Mouse (Mus musculus) brain, embryonic 18.5 days (tissue): ENCODE results near the gene Zfp39.
A peak's percentile ranks its signal among the peaks of the same experiment; 100 is the strongest.

Experiments used
- DNase-seq: peaks from one replicate; pipeline ENCODE4 v3.0.0-alpha.2; 2012; ENCODE audit warnings: low read depth, low spot score

Gene Zfp39

DNA sequence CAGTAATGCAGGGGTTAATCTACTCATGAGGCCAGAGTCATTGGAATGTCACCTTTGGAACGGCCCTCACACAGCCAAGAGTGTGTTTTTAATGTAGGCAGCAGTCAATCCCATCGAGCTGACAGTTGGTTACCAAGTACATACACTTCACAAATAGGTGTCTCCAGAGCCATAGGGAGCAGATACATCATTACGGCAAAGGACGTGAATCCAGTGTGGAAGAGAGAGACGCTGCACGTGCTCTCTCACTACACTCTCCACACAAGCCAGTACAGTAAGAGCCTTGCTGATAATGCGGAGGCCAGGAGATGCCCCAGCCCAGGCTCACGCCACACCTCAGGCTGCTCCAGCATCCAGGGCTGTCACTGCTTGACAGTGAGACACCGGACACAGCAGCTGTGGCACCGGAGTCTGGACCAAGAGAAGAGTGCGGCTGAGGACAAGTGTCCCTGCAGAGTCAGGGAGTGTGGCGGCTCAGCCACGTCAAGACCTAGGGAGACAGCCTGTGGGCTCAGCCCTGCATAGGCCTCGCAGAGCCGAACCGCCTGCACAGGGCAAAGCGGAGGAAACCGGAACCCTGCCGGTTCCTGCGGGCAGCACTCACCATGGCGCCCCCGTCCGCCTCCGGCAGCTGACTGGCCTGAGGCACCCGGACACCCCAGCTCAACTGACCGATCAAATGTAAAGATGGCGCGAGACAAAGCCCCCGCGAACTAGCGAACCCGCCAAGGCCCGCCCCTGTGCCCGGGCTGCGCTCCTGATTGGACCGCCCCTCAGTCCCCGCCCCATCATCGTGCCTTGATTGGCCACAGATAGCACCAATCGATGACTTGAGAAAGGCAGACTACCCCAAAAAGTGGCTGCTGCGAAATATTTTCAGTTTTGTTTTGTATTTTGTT is at the start of gene Zfp39:
Gene Zfp39, minus strand, starts transcription at position 715 of the 899 bp plus-strand sequence.
- peak; percentile 83 for DNase-seq

- DNase-seq, result no peak
These were observed 49.5 kb upstream of the Zfp39 start for GRCm38 (mm10) chr11:58953351-58954169.

GRCm38 (mm10) chr11:58951210-58951609 is 47.2 kb upstream of the Zfp39 start:
- DNase-seq, result no peak

DNA sequence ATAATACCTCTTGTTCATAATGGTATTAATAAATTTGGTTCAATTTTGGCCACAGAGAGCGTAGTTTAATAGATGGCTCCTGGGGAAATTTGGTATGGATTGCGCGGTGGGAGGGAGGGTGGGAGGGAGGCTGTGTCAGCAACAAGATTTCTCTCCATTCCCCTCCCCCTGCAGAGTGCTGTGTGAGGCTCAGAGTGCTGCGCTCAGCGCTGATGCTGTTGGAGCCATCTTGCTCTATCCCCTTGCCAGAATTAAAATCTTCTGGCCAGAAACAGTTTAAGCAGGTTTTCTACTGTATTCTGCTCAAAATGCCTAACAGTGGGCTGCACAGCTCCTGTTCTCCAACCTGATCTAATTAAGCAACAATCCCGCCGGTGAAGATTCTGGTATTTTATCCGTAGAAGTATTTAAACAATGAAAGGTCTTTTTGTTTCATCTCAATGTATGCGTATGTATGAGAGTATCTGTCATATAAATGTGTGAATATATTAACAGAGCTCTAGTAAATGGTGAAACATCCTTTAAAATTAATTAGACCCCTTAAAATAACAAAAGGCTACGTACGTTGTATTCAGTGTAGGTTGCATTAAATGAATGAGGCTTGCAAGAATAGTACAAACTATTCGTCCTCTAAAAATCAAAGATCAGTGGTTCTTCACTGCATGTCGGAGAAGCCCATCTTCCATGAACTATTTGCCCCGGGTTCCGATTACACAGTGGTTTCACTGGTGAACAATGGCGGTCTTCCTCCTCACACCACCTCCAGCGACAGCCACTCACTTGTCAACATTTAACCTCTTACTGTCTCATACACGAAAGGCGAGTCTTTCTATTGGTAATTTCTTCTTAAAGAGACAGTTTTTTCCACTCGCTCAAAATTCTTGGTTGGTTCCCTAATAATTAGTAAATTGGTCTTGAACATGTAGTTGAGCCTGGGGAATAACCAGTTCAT is 45.7 kb upstream of the Zfp39 start:
- peak; percentile 77 for DNase-seq

DNA sequence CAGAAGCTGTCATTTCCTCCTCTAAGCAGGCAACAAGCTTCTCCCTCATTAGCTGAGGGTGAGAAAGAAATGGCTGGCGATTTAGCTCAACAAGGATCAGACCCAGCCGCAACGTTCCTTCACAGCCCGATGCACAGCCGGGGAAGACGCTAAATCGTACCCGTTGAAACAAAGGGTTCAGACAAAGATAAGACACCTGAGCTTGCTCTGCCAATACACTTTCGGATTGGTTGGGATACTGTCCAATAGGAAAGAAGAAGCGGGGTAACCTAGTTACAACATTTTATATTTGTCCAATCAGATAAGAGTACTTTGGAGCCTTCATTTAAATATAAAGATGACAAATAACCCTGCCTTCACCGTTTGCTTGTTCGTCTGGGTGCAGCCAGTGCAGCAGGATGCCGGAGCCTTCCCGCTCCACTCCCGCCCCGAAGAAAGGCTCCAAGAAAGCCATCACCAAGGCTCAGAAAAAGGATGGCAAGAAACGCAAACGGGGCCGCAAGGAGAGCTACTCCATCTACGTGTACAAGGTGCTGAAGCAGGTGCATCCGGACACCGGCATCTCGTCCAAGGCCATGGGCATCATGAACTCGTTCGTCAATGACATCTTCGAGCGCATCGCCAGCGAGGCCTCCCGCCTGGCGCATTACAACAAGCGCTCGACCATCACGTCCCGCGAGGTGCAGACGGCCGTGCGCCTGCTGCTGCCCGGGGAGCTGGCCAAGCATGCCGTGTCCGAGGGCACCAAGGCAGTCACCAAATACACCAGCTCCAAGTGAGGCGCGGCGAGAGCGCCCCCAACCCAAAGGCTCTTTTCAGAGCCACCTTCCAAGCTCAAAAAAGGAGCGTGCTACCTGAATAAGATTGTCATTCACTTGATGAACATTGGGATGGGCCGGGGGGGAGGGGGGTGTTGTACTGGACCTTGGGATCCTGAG is 44.8 kb upstream of the Zfp39 start, which contains the start of gene Hist3h2ba:
Gene Hist3h2ba, plus strand, starts transcription at position 379 of the 938 bp plus-strand sequence.
- DNase-seq, result peak; percentile 97

- peak; percentile 64 for DNase-seq
These were observed 43.9 kb upstream of the Zfp39 start for GRCm38 (mm10) chr11:58947798-58948528.

DNA sequence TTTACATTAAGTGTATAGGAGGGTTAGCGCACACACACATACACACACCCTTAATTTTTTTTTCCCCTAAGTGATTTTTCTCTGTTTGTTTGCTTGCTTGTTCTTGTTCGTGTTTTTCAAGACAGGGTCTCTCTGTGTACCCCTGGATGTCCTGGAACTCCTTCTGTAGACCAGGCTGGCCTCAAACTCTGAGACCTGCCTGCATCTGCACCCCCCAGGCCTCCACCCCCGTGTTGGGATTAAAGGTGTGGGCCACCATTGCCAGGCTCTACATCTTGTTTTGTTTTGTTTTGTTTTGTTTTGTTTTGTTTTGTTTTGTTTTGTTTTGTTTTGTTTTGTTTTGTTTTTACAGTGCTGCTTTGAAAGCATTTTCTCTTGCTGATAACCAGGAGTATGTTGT is 43.3 kb upstream of the Zfp39 start:
- DNase-seq, result no peak

- no peak for DNase-seq
These were observed 40.1 kb upstream of the Zfp39 start for GRCm38 (mm10) chr11:58944136-58944535.

DNA sequence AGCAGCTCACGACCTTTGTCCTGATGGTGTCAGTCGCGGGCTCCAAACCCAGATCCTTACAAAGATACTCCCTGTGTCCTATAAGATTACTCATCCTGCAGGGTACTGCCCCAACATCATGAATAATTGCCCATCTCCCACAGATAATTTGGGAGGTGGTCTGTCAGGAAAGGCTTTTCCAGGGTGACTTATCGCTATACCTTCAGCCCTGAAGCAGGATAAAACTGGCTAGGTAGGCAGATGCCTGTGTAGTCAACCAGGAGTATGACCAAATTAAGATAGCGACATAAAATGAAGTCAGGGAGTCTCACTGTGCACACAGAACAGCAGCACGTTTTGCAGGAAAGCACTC is 35.0 kb upstream of the Zfp39 start:
- DNase-seq, result no peak

DNA sequence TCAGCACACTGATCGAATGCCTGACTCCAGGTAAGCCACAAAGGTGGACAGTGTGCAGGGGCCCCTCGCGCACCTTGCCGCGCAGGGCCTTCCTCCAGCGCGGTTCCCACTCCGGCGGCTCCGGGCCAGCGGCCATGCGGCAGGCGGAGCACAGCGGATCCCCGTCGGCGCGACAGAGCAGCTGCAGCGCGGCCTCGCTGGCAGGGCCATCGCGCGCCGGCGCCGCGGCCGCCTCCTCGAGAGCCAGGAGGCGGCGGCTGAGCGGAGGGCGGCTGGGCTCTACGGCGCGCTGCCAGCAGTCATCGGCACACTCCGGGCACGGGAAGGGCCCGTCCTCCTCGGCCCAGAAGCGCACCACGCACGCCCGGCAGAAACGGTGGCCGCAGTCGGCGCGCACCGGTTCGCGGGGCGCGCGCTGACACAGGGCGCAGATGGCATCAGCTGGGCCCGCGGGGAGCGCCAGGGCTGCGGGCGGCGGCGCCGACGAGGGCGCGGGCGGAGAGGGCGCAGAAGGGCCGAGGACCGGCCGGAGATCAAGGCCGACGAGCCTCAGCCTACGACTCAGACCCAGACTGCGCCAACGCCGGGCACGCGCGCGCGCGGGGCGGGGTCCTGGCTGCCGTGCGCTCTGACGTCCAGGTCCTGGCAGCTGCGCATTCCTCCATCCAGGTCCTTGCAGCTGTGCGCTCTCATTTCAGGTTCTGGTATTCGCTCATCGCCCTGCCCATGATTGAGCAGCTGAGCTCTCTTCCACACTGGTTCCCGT is 34.5 kb upstream of the Zfp39 start, which contains the start of gene Rnf187:
Gene Rnf187, minus strand, starts transcription at position 595 of the 766 bp plus-strand sequence.
- peak; percentile 85 for DNase-seq

GRCm38 (mm10) chr11:58937909-58938308 is 33.9 kb upstream of the Zfp39 start:
- no peak for DNase-seq

GRCm38 (mm10) chr11:58931576-58931975 is 27.6 kb upstream of the Zfp39 start:
- DNase-seq, result no peak

- no peak for DNase-seq
These were observed 26.2 kb upstream of the Zfp39 start for GRCm38 (mm10) chr11:58930254-58930653.

DNA sequence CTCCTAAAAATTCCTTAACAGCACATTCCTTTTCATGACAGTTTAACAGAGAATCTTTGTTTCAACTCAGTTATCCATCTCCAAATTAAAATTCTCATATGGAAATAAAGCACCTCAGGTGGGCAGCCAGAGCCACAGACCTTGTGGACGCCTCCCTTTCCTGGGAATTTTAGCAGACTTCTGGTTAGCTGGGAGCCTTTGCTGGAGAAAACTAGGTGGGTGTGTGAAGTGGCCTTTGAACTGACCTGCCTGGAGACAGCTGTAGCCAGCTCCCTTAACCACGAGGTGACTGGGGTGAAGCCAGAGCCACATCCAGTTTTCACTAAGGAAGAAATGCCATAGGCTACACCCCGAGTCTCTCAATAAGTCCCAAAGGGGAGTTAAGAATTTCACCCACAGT is 25.6 kb upstream of the Zfp39 start:
- DNase-seq, result no peak

- no peak for DNase-seq
These were observed 25.0 kb upstream of the Zfp39 start for GRCm38 (mm10) chr11:58929055-58929454.

DNA sequence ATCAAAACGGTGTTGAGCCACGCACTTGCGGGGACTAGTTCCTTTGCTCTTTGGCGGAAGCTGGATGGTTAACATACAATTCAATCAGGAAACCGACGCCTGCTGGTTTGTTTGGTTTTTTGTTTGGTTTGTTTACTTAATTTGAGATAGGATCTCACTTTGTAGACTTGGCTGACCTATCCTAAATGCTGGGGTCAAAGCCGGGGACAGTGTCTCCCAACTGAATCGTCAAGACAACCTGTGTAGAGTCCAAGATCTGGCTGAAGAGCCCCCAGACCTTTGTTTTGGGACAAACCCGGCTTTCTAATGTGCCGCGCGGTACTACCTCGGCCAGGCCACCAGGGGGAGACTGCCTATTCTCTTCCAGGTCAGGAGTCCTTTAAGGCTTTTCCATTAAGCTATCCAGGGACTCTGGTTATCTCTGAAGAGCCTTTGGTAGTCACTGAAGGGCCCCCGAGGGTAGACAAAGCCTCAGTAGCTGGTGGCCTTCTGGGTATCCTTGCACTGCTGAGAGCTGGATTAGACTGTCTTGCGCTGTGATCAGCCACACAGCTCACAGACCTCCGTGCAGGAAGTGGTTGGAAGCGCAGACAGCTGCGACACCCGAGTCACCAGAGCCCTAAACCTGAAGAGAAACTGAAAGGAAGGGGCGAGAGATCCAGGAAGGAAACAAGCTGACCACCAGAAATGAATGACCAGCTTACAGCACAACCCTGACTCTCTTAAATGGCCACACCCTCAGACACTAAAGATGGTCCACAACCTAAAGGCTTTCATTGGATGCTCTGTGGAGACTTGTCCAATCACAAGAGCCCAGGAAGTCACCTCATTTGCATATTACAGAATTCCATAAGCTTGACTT is 24.0 kb upstream of the Zfp39 start:
- no peak for DNase-seq

- DNase-seq, result no peak
These were observed 23.0 kb upstream of the Zfp39 start for GRCm38 (mm10) chr11:58927053-58927452.

DNA sequence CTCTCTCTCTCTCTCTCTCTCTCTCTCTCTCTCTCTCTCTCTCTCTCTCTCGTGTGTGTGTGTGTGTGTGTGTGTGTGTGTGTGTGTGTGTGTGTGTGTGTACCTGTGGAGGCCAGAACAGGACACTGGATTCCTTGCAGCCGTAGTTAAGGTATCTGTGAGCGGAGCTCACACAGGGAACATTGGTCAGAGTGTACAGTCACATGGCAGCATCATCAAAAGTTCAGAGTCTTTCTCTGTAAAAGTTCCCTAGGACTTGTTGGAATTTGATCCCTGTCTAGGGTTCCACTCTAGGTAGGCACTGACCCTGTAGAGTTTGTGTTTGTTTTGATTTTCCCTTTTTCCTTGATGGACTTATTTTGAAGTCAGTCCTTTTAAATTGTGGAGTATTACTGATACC is 22.6 kb upstream of the Zfp39 start:
- no peak for DNase-seq
